In the genomic region with DNA sequence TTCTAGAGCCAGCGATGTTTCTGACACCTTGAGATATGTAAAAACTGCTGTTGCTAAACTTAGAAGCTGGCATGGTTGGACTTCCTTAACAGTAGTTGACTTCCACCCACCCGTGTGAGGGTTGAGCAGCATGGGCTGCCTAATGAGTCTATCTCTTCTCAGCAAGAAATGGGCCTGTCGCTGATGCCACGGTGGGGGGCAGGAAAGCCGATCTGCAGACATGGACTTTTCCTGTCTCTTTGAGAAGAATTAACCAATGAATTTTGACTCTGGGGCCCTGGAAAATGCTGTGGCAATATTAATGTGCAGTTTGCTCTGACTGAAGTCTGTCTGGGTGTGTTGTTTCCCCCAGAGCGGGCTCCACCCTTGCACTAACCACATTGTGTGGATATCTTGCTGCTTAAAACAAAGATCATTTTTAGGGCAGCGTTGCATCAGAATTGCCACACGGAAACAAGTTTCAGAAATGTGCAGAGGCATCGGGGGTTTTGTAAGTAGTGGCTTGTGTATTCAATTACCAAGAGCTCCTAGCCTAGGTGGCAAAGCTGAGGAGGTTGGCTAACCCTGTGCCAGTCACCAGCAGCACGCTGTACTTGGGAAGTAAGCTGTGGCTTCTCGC, we compare ENCODE assay signal across 8 mouse cellular contexts. TPM values are rescaled to one million over a fixed set of nuclear protein-coding genes. Genes with fewer than 3 reads are reported as not detected.
A peak's percentile ranks its signal among the peaks of the same experiment; 100 is the strongest.
DNase-seq lines count a peak whose midpoint lies in the region; ATAC-seq lines count a peak whose summit lies in the region.
"Had no signal": no experiment of that assay in that cellular context is flagged by ENCODE, and none has a peak within 500 bp of the region (broad histone marks: within the 10 kb centered on the region; RNA-seq: fewer than 3 reads in every experiment).

No protein-coding gene starts in this region.

- no peak for ATAC-seq in neural tube, embryonic 13.5 days (ENCODE audit: low read depth)
- ATAC-seq in embryonic facial prominence, embryonic 14.5 days (ENCODE audit: low read depth) = no peak
- ATAC-seq in liver, embryonic 13.5 days (ENCODE audit: low read depth) = peak; percentile 76
- ATAC-seq in midbrain, embryonic 16.5 days = no peak

- H3K27ac ChIP-seq in neural tube, embryonic 13.5 days (replicated peaks) = peak overlapping the region; percentile 39; the same call in 1 of the 2 replicates
- peak overlapping the region; percentile 35; the same call in 1 of the 2 replicates for H3K27ac ChIP-seq in embryonic facial prominence, embryonic 14.5 days (replicated peaks; ENCODE audit: low read depth, low read length)
- H3K27ac ChIP-seq in liver, embryonic 13.5 days = peak overlapping the region; percentile 85
- H3K27ac ChIP-seq in midbrain, embryonic 16.5 days (ENCODE audit: low read length) = no peak overlapping the region
- H3K27ac ChIP-seq: midbrain, embryonic 12.5 days had no signal

- no peak overlapping the region for H3K9ac ChIP-seq in neural tube, embryonic 13.5 days
- H3K9ac ChIP-seq in embryonic facial prominence, embryonic 14.5 days (ENCODE audit: low read depth, low read length) = no peak overlapping the region
- H3K9ac ChIP-seq in liver, embryonic 13.5 days = peak overlapping the region; percentile 64
- no peak overlapping the region for H3K9ac ChIP-seq in midbrain, embryonic 16.5 days (ENCODE audit: low read depth, low read length)
- H3K9ac ChIP-seq: midbrain, embryonic 12.5 days had no signal

- H3K4me2 ChIP-seq in neural tube, embryonic 13.5 days = no peak overlapping the region
- H3K4me2 ChIP-seq in embryonic facial prominence, embryonic 14.5 days (ENCODE audit: low read depth, low read length) = no peak overlapping the region
- peak overlapping the region; percentile 66 for H3K4me2 ChIP-seq in liver, embryonic 13.5 days
- no peak overlapping the region for H3K4me2 ChIP-seq in midbrain, embryonic 16.5 days (ENCODE audit: low read length)
- H3K4me2 ChIP-seq: midbrain, embryonic 12.5 days had no signal

- H3K9me3 ChIP-seq in neural tube, embryonic 13.5 days = no peaks in the 10 kb centered on the region
- H3K9me3 ChIP-seq in embryonic facial prominence, embryonic 14.5 days (ENCODE audit: control insufficient read depth, low read length) = no peaks in the 10 kb centered on the region
- H3K9me3 ChIP-seq in liver, embryonic 13.5 days (replicated peaks) = no peaks in the 10 kb centered on the region
- no peaks in the 10 kb centered on the region for H3K9me3 ChIP-seq in midbrain, embryonic 16.5 days (replicated peaks; ENCODE audit: control insufficient read depth, low read length, poor library complexity, severe bottlenecking)
- H3K9me3 ChIP-seq: midbrain, embryonic 12.5 days had no signal

- no peaks in the 10 kb centered on the region for H3K36me3 ChIP-seq in neural tube, embryonic 13.5 days
- H3K36me3 ChIP-seq in embryonic facial prominence, embryonic 14.5 days (ENCODE audit: control insufficient read depth, insufficient read depth, low read length) = no peaks in the 10 kb centered on the region
- H3K36me3 ChIP-seq in liver, embryonic 13.5 days = 0 out of 2 replicates have a peak, but pooled peaks cover 2% of the 10 kb centered on the region
- no peaks in the 10 kb centered on the region for H3K36me3 ChIP-seq in midbrain, embryonic 16.5 days (ENCODE audit: control insufficient read depth, insufficient read depth, low read length)
- H3K36me3 ChIP-seq: midbrain, embryonic 12.5 days had no signal

- 69% methylated on average over 11 of the region's 11 CpGs for WGBS in neural tube, embryonic 13.5 days
- 55% methylated on average over 11 of the region's 11 CpGs for WGBS in embryonic facial prominence, embryonic 14.5 days
- WGBS in liver, embryonic 13.5 days (ENCODE audit: insufficient replicate concordance) = 10% methylated on average over 11 of the region's 11 CpGs
- WGBS in midbrain, embryonic 16.5 days = 76% methylated on average over 11 of the region's 11 CpGs

- H3K4me1 ChIP-seq in neural tube, embryonic 13.5 days (replicated peaks) = peaks cover 15% of the 10 kb centered on the region
- peaks cover 16% of the 10 kb centered on the region; the same call in 1 of the 2 replicates for H3K4me1 ChIP-seq in embryonic facial prominence, embryonic 14.5 days (ENCODE audit: control insufficient read depth, insufficient read depth, low read length)
- peaks cover 82% of the 10 kb centered on the region for H3K4me1 ChIP-seq in liver, embryonic 13.5 days (replicated peaks)
- H3K4me1 ChIP-seq in midbrain, embryonic 16.5 days (ENCODE audit: control insufficient read depth, insufficient read depth, low read length) = no peaks in the 10 kb centered on the region

- H3K4me3 ChIP-seq in neural tube, embryonic 13.5 days = no peak overlapping the region
- no peak overlapping the region for H3K4me3 ChIP-seq in embryonic facial prominence, embryonic 14.5 days (ENCODE audit: low read depth, low read length)
- H3K4me3 ChIP-seq in liver, embryonic 13.5 days (replicated peaks) = peak overlapping the region; percentile 39
- no peak overlapping the region for H3K4me3 ChIP-seq in midbrain, embryonic 16.5 days (ENCODE audit: low read depth, low read length)
- H3K4me3 ChIP-seq: midbrain, embryonic 12.5 days had no signal

- H3K27me3 ChIP-seq in neural tube, embryonic 13.5 days = no peaks in the 10 kb centered on the region
- no peaks in the 10 kb centered on the region for H3K27me3 ChIP-seq in embryonic facial prominence, embryonic 14.5 days (replicated peaks; ENCODE audit: control insufficient read depth, insufficient read depth, low read length)
- no peaks in the 10 kb centered on the region for H3K27me3 ChIP-seq in liver, embryonic 13.5 days
- H3K27me3 ChIP-seq in midbrain, embryonic 16.5 days (ENCODE audit: control insufficient read depth, insufficient read depth, low read depth, low read length) = no peaks in the 10 kb centered on the region
- H3K27me3 ChIP-seq: midbrain, embryonic 12.5 days had no signal

- no peak for DNase-seq in neural tube, embryonic 10.5 days (ENCODE audit: extremely low spot score, low spot score)
- DNase-seq in embryonic facial prominence, embryonic 14.5 days (ENCODE audit: low spot score) = peak; percentile 35
- peak; percentile 50 for DNase-seq in liver, embryonic 13.5 days
- peak; percentile 59 for DNase-seq in skeletal muscle tissue, adult 2 months (ENCODE audit: low read depth, low spot score)
- DNase-seq in cerebellum, adult 9-11 months = no peak

RNA-seq across cellular contexts. Expression of a gene that starts 53.8 kb away (rescaled TPM):
- polyA plus RNA-seq in neural tube, embryonic 13.5 days (2015; fragmentation: Nextera tagmentation; extraction: Ambion mirVana) = 35.6 and 39.2 TPM in 2 replicates
- 76.2 and 89.1 TPM in 2 replicates for polyA plus RNA-seq in embryonic facial prominence, embryonic 14.5 days (2014; fragmentation: Nextera tagmentation; extraction: Ambion mirVana)
- 29.5 and 34.7 TPM in 2 replicates for polyA plus RNA-seq in liver, embryonic 13.5 days (2015; fragmentation: Nextera tagmentation; extraction: Ambion mirVana)
- polyA plus RNA-seq in midbrain, embryonic 16.5 days (2015; fragmentation: Nextera tagmentation; extraction: Ambion mirVana) = 31.9 and 35.7 TPM in 2 replicates

Comparison
In these comparisons a context has a peak if more than half of its experiments do, and no peak if none do; other contexts are left out.
1. DNase-seq: peak in embryonic facial prominence, embryonic 14.5 days (single experiment), liver, embryonic 13.5 days (single experiment) and skeletal muscle tissue, adult 2 months (single experiment); none in neural tube, embryonic 10.5 days (single experiment) and cerebellum, adult 9-11 months (single experiment).